Mouse (Mus musculus) forebrain, embryonic 14.5 days (tissue): ENCODE data around the gene Neurog3. TPM values are rescaled to one million over a fixed set of nuclear protein-coding genes. Genes with fewer than 3 reads are reported as not detected.

Experiments used
- ATAC-seq: fragments of 200-750 bp; cut with Nextera tagmentation; 2 replicates; pipeline ENCODE4 v1.8.0; 2017; ENCODE audit warnings: mild to moderate bottlenecking, moderate library complexity
- DNase-seq: peaks from one replicate; pipeline ENCODE4 v3.0.0-alpha.2; 2015; ENCODE audit warnings: low spot score
- H3K27ac ChIP-seq: fragments of 300-500 bp; sonication (generic); 2 replicates; pipeline ENCODE4 v1.5.1; 2014; ENCODE audit warnings: low read depth, mild to moderate bottlenecking, control low read depth, low read length, moderate library complexity
- H3K27me3 ChIP-seq: fragments of 300-500 bp; sonication (generic); replicated peaks from 2 replicates; pipeline ENCODE4 v1.6.1; 2014; ENCODE audit warnings: low read length, control low read depth, mixed read lengths; ENCODE audit not compliant: control insufficient read depth, insufficient read depth
- H3K36me3 ChIP-seq: fragments of 300-500 bp; sonication (generic); 2 replicates; pipeline ENCODE4 v1.6.1; 2014; ENCODE audit warnings: low read length, control low read depth; ENCODE audit not compliant: control insufficient read depth, insufficient read depth
- H3K4me1 ChIP-seq: fragments of 300-500 bp; sonication (generic); 2 replicates; pipeline ENCODE4 v1.6.1; 2014; ENCODE audit warnings: antibody characterized with exemption, low read length, control low read depth; ENCODE audit not compliant: control insufficient read depth, insufficient read depth
- H3K4me2 ChIP-seq: fragments of 300-500 bp; sonication (generic); 2 replicates; pipeline ENCODE4 v1.6.1; 2014; ENCODE audit warnings: mild to moderate bottlenecking, control low read depth, low read length
- H3K4me3 ChIP-seq: fragments of 300-500 bp; sonication (generic); 2 replicates; pipeline ENCODE4 v1.5.1; 2014; ENCODE audit warnings: low read depth, low read length, control low read depth
- H3K9ac ChIP-seq: fragments of 300-500 bp; sonication (generic); 2 replicates; pipeline ENCODE4 v1.6.1; 2014; ENCODE audit warnings: mild to moderate bottlenecking, low read length, control low read depth, moderate library complexity
- H3K9me3 ChIP-seq: fragments of 300-500 bp; sonication (generic); replicated peaks from 2 replicates; pipeline ENCODE4 v1.6.1; 2016; ENCODE audit warnings: low read length, control low read depth, mixed read lengths; ENCODE audit not compliant: control insufficient read depth
- WGBS: fragments of 180-500 bp; shearing (Covaris S2); extraction: QIAGEN DNeasy Blood & Tissue Kit; methylation state at CpG from one replicate; pipeline ENCODE4 v1.1.7; 2014; 5-methylcytosine and 5-hydroxymethylcytosine counted together
- polyA plus RNA-seq: library from polyadenylated mRNA; unstranded; fragments of >200 nt; fragmentation: Nextera tagmentation; extraction: Ambion mirVana; gene quantifications from 2 replicates; pipeline ENCODE4 v1.2.1, GENCODE M21; 2014

Neurog3 gene
- polyA plus RNA-seq, 1 experiment from 2014 or later: 0.29 TPM

GRCm38 (mm10) chr10:62127711-62128231, 5.1 kb upstream of the Neurog3 start:
- no peak for DNase-seq
- Histone ChIP-seq H3K9ac (no peak overlapping the region), H3K4me1 (0 out of 2 replicates have a peak, but pooled peaks cover 3% of the 10 kb centered on the region), H3K27ac (no peak overlapping the region), H3K4me3 (no peak overlapping the region), H3K9me3 (no peaks in the 10 kb centered on the region), H3K36me3 (no peaks in the 10 kb centered on the region), H3K4me2 (peak overlapping the region; percentile 17; the same call in 1 of the 2 replicates), H3K27me3 (peaks cover 53% of the 10 kb centered on the region)
- 0 out of 2 replicates have a peak, but pooled peaks have one; percentile 4 for ATAC-seq
- 39% methylated on average over 21 of the region's 21 CpGs for WGBS

DNA sequence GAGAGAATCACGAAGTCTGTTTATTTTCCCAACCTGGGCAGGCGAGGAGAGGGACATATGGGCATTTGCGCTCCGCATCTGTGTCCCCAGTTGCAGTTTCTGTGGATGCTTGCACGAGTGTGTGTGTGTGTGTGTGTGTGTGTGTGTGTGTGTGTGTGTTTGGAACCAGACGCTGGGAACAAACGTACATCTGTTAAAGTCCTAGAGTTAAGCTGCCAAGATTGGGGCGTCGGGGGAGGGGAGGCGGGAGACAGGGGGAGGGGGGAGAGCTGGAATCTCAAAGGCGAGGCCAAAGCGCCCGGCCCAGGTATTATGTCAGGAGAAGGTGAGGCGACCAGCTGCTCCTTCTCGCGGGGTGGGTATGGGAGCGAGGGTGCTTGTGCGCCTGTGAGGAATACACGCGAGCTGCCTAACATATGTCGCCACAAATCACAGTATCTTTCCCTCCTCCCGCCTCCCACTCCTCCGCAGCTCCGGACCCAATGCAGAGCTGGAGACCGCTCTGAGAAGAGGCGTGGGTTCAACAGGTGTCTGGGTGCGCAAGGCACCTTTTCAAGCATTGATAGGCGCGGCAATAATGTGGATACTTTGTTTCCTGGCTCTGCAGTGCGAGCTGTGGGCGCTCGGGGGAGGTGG, 4.5 kb upstream of the Neurog3 start:
- Histone ChIP-seq H3K4me2 (peak overlapping the region; percentile 21; the same call in 1 of the 2 replicates), H3K4me3 (no peak overlapping the region), H3K9ac (no peak overlapping the region), H3K9me3 (no peaks in the 10 kb centered on the region), H3K27me3 (peaks cover 60% of the 10 kb centered on the region), H3K36me3 (no peaks in the 10 kb centered on the region), H3K27ac (no peak overlapping the region), H3K4me1 (0 out of 2 replicates have a peak, but pooled peaks cover 3% of the 10 kb centered on the region)
- peak; percentile 73 for ATAC-seq
- peak; percentile 58 for DNase-seq
- 2% methylated on average over 30 of the region's 32 CpGs for WGBS

GRCm38 (mm10) chr10:62135696-62136470, 3.0 kb downstream of the Neurog3 start:
- H3K27me3 ChIP-seq: peaks cover 59% of the 10 kb centered on the region
- no peak overlapping the region for H3K27ac ChIP-seq
- no peak overlapping the region for H3K9ac ChIP-seq
- H3K9me3 ChIP-seq: no peaks in the 10 kb centered on the region
- no peak overlapping the region for H3K4me3 ChIP-seq
- ATAC-seq: no peak
- no peak overlapping the region for H3K4me2 ChIP-seq
- 3% methylated on average over 7 of the region's 8 CpGs for WGBS
- H3K4me1 ChIP-seq: no peaks in the 10 kb centered on the region
- no peaks in the 10 kb centered on the region for H3K36me3 ChIP-seq
- no peak for DNase-seq

- ATAC-seq: no peak
- WGBS: 5% methylated on average over 4 of the region's 4 CpGs
- no peak for DNase-seq
Observed at GRCm38 (mm10) chr10:62137150-62137549, 4.3 kb downstream of the Neurog3 start.

GRCm38 (mm10) chr10:62138040-62138439, 5.2 kb downstream of the Neurog3 start:
- 20% methylated on average over 3 of the region's 3 CpGs for whole genome bisulfite sequencing
- Histone ChIP-seq H3K27me3 (peaks cover 38% of the 10 kb centered on the region), H3K36me3 (no peaks in the 10 kb centered on the region), H3K4me3 (no peak overlapping the region), H3K27ac (no peak overlapping the region), H3K4me1 (no peaks in the 10 kb centered on the region), H3K4me2 (no peak overlapping the region), H3K9me3 (no peaks in the 10 kb centered on the region), H3K9ac (no peak overlapping the region)
- DNase-seq (no peak), ATAC-seq (no peak)

More at GRCm38 (mm10) chr10:62137150-62137549, 4.3 kb downstream of the Neurog3 start:
- H3K9me3 ChIP-seq: no peaks in the 10 kb centered on the region
- H3K4me1 ChIP-seq: no peaks in the 10 kb centered on the region
- no peaks in the 10 kb centered on the region for H3K36me3 ChIP-seq
- H3K27ac ChIP-seq: no peak overlapping the region
- H3K4me2 ChIP-seq: no peak overlapping the region
- no peak overlapping the region for H3K9ac ChIP-seq
- no peak overlapping the region for H3K4me3 ChIP-seq
- peaks cover 47% of the 10 kb centered on the region for H3K27me3 ChIP-seq

GRCm38 (mm10) chr10:62143820-62144219, 10.9 kb downstream of the Neurog3 start, which contains the start of gene Fam241b:
Gene Fam241b, minus strand, starts transcription at chr10:62143920.
- no peak for ATAC-seq
- H3K9ac ChIP-seq: no peak within 1 kb of the TSS
- no peaks in the 10 kb centered on the region for H3K4me1 ChIP-seq
- H3K4me3 ChIP-seq: no peak within 1 kb of the TSS
- no peaks in the 10 kb centered on the region for H3K27me3 ChIP-seq
- no peak for DNase-seq
- 70% methylated on average over 8 of the region's 8 CpGs for WGBS
- H3K9me3 ChIP-seq: no peaks in the 10 kb centered on the region
- no peak within 1 kb of the TSS for H3K4me2 ChIP-seq
- H3K27ac ChIP-seq: no peak within 1 kb of the TSS
- no peaks in the 10 kb centered on the region for H3K36me3 ChIP-seq

GRCm38 (mm10) chr10:62145957-62146356, 13.1 kb downstream of the Neurog3 start:
- Histone ChIP-seq H3K36me3 (no peaks in the 10 kb centered on the region), H3K27me3 (no peaks in the 10 kb centered on the region), H3K4me2 (no peak overlapping the region), H3K9ac (no peak overlapping the region), H3K4me3 (no peak overlapping the region), H3K9me3 (no peaks in the 10 kb centered on the region), H3K27ac (no peak overlapping the region), H3K4me1 (no peaks in the 10 kb centered on the region)
- DNase-seq (no peak), ATAC-seq (no peak)
- 57% methylated on average over 5 of the region's 5 CpGs for WGBS

- H3K9me3 ChIP-seq: no peaks in the 10 kb centered on the region
- no peak for DNase-seq
Observed at GRCm38 (mm10) chr10:62147466-62148248, 14.8 kb downstream of the Neurog3 start.

More at GRCm38 (mm10) chr10:62147466-62148248, 14.8 kb downstream of the Neurog3 start:
- no peak for ATAC-seq
- Histone ChIP-seq H3K27me3 (no peaks in the 10 kb centered on the region), H3K4me2 (no peak overlapping the region), H3K9ac (no peak overlapping the region), H3K4me1 (no peaks in the 10 kb centered on the region), H3K36me3 (no peaks in the 10 kb centered on the region), H3K27ac (no peak overlapping the region), H3K4me3 (no peak overlapping the region)
- 49% methylated on average over 12 of the region's 12 CpGs for WGBS
